Mouse (Mus musculus) lung, adult 2 months (tissue): Measurements from ENCODE around the gene Glt28d2. TPM values are rescaled to one million over a fixed set of nuclear protein-coding genes. Genes with fewer than 3 reads are reported as not detected.

Experiments
- DNase-seq: peaks from one replicate; pipeline ENCODE4 v3.0.0; 2022
- H3K4me1 ChIP-seq: fragments of 200-500 bp; 2 replicates; pipeline ENCODE4 v1.6.1; 2011; ENCODE audit warnings: low read length; ENCODE audit not compliant: control insufficient read depth, insufficient read depth
- H3K4me3 ChIP-seq: fragments of 200-500 bp; replicated peaks from 2 replicates; pipeline ENCODE3; 2011; ENCODE audit warnings: low read depth, mild to moderate bottlenecking, control low read depth, low read length; ENCODE audit errors: extremely low read depth
- CTCF ChIP-seq: fragments of 200-500 bp; IDR thresholded peaks from 2 replicates; pipeline ENCODE4 v1.5.1; 2011; ENCODE audit warnings: mild to moderate bottlenecking, low read length, control low read depth; ENCODE audit not compliant: insufficient read depth
- POLR2A ChIP-seq: fragments of 200-500 bp; IDR thresholded peaks from 2 replicates; pipeline ENCODE4 v1.6.1; 2011; ENCODE audit warnings: low read depth, mild to moderate bottlenecking, control low read depth, low read length, borderline replicate concordance; ENCODE audit errors: extremely low read depth
- WGBS: fragments of 180-500 bp; shearing (Covaris S2); methylation state at CpG from one replicate; pipeline ENCODE4 v1.1.7; 2018; 5-methylcytosine and 5-hydroxymethylcytosine counted together
- polyA plus RNA-seq: library from polyadenylated mRNA; depleted of rRNA; stranded (reverse); fragments of >200 nt; gene quantifications from 2 replicates; pipeline ENCODE4 v1.2.3, GENCODE M21; 2012

Gene Glt28d2
- polyA plus RNA-seq, 1 experiment: 2.6 TPM

- no peak overlapping the region for H3K4me3 ChIP-seq
- TF ChIP-seq POLR2A: no peak
- no peak for DNase-seq
- H3K4me1 ChIP-seq: peaks cover 5% of the 10 kb centered on the region
- WGBS: 66% methylated on average over 4 of the region's 4 CpGs
Observed at GRCm38 (mm10) chr3:85853715-85854114, 33.6 kb downstream of the Glt28d2 start.

- WGBS: 78% methylated on average over 1 of the region's 1 CpGs
- TF ChIP-seq POLR2A (no peak), CTCF (no peak)
Observed at GRCm38 (mm10) chr3:85850079-85850478, 37.2 kb downstream of the Glt28d2 start.

GRCm38 (mm10) chr3:85846316-85846715 lies 41.0 kb downstream of the Glt28d2 start:
- 80% methylated on average over 1 of the region's 1 CpGs for WGBS
- no peak for DNase-seq
- H3K4me1 ChIP-seq: peaks cover 7% of the 10 kb centered on the region
- no peak overlapping the region for H3K4me3 ChIP-seq
- TF ChIP-seq CTCF (no peak), POLR2A (no peak)

More at GRCm38 (mm10) chr3:85850079-85850478, 37.2 kb downstream of the Glt28d2 start:
- Histone ChIP-seq H3K4me3 (no peak overlapping the region), H3K4me1 (peaks cover 3% of the 10 kb centered on the region; the same call in 1 of the 2 replicates)
- DNase-seq: no peak

GRCm38 (mm10) chr3:85845341-85845740 lies 42.0 kb downstream of the Glt28d2 start:
- DNase-seq: no peak
- 58% methylated on average over 6 of the region's 6 CpGs for WGBS
- TF ChIP-seq POLR2A: no peak
- no peak for TF ChIP-seq CTCF
- Histone ChIP-seq H3K4me1 (peaks cover 7% of the 10 kb centered on the region), H3K4me3 (no peak overlapping the region)

- no peak overlapping the region for H3K4me3 ChIP-seq
- peaks cover 7% of the 10 kb centered on the region for H3K4me1 ChIP-seq
- DNase-seq: no peak
- no peak for TF ChIP-seq CTCF
- TF ChIP-seq POLR2A: no peak
Observed at GRCm38 (mm10) chr3:85842881-85843218, 44.5 kb downstream of the Glt28d2 start.

GRCm38 (mm10) chr3:85842177-85842880 lies 45.0 kb downstream of the Glt28d2 start:
- 13% methylated on average over 9 of the region's 9 CpGs for WGBS
- no peak for DNase-seq
- Histone ChIP-seq H3K4me1 (peaks cover 7% of the 10 kb centered on the region), H3K4me3 (peak overlapping the region; percentile 32)
- TF ChIP-seq POLR2A (no peak), CTCF (no peak)

- DNase-seq: no peak
- 26% methylated on average over 2 of the region's 2 CpGs for whole genome bisulfite sequencing
- no peak overlapping the region for H3K4me3 ChIP-seq
- TF ChIP-seq CTCF: no peak
- no peak for TF ChIP-seq POLR2A
- peaks cover 7% of the 10 kb centered on the region for H3K4me1 ChIP-seq
Observed at GRCm38 (mm10) chr3:85841454-85842176, 45.7 kb downstream of the Glt28d2 start.

- TF ChIP-seq POLR2A (no peak), CTCF (no peak)
- Histone ChIP-seq H3K4me3 (no peak overlapping the region), H3K4me1 (no peaks in the 10 kb centered on the region)
- WGBS: 77% methylated on average over 1 of the region's 1 CpGs
- no peak for DNase-seq
Observed at GRCm38 (mm10) chr3:85833627-85834026, 53.7 kb downstream of the Glt28d2 start.

GRCm38 (mm10) chr3:85832490-85833155 lies 54.7 kb downstream of the Glt28d2 start:
- H3K4me3 ChIP-seq: no peak overlapping the region

More at GRCm38 (mm10) chr3:85832490-85833155, 54.7 kb downstream of the Glt28d2 start:
- H3K4me1 ChIP-seq: no peaks in the 10 kb centered on the region
- no peak for DNase-seq
- TF ChIP-seq CTCF (no peak), POLR2A (no peak)
- 81% methylated on average over 10 of the region's 10 CpGs for WGBS
